Mouse (Mus musculus) urinary bladder, adult 18-20 months (tissue): ENCODE measurements around the gene Gprc5d.

Source experiments
- DNase-seq, 2 experiments: peaks; one replicate each; pipeline ENCODE4 v3.0.0; 2022; ENCODE audit warnings: low spot score in 2 of 2, mixed read lengths in 2 of 2

Gene Gprc5d

DNA sequence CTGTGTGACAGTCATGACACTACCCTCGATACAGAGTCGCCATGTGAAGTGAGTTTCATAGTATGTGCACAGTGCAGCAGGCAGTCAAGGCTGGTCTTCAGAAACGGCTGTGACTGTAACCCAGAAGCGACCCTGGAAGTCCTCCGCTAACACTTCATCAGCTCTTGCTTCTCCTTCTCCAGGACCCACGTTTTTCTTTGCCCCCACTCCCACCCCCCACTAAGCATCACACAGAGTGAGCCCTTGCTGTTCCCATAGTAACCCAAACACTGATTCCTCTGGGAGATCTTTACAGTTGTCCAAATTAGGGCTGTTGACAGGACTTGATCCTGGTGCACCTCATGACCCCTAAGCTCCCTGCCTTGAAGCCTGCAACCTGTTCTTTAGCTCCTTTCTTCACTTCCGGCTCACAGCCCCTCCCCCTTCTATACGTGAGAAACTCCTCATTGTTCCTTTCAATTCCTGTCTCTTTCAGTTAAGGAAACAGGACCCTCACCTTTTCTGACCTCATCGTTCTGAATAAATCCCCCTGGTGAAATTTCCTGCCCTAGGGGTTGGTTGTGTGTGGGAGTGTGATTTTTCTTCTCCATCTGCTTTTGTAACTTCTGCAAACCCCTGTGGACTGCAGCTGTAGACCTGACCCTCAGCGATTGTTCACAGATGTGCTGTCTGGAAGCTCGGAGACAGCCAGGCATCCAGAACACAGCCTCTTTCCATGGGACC, 18.5 kb upstream of the Gprc5d start:
- DNase-seq, result no peak

DNA sequence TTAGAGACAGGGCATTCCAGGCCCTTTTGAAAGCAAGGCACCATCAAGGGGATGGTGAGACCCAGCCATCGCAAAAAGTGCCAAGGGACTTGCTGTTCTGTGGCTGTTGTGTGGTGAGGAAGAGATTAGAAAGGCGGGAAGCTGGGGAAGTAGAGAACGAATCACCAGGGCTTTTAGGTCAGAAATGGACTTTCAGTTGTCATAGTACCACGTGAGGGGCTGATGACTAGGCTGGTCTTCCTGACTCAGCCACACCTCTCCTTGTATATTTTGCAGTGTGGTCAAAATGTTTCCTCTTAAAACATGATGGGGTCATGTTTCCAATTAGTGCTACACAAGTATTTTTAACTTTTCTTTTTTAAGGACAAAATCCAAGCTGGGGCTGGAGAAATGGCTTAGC, 17.7 kb upstream of the Gprc5d start:
- DNase-seq, result no peak

DNA sequence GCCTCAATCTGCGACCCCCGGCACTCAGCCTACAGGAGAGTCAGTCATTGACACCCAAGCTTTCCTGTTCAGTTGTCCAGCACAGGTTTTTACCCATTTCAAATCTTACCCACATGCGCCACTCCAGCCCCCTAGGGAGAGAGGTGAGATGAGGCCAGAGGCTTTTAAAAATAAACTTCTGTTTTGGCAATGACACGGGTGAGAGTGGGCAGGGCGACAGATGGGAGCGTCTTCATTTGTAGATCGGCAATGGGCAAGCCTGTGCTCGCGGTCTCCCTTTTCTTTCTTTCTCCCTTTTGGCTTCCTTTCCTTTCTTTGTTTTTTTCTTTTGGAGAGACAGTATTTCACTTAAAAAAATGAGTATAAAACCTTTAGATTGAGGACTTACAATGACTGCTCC, 15.4 kb upstream of the Gprc5d start:
- no peak for DNase-seq

- DNase-seq, result no peak
These were observed 15.0 kb upstream of the Gprc5d start for GRCm38 (mm10) chr6:135133086-135133485.

GRCm38 (mm10) chr6:135124755-135125380, 6.8 kb upstream of the Gprc5d start:
- no peak for DNase-seq

GRCm38 (mm10) chr6:135116479-135116878, 1.6 kb downstream of the Gprc5d start:
- no peak for DNase-seq

GRCm38 (mm10) chr6:135113114-135113436, 5.0 kb downstream of the Gprc5d start:
- no peak for DNase-seq

DNA sequence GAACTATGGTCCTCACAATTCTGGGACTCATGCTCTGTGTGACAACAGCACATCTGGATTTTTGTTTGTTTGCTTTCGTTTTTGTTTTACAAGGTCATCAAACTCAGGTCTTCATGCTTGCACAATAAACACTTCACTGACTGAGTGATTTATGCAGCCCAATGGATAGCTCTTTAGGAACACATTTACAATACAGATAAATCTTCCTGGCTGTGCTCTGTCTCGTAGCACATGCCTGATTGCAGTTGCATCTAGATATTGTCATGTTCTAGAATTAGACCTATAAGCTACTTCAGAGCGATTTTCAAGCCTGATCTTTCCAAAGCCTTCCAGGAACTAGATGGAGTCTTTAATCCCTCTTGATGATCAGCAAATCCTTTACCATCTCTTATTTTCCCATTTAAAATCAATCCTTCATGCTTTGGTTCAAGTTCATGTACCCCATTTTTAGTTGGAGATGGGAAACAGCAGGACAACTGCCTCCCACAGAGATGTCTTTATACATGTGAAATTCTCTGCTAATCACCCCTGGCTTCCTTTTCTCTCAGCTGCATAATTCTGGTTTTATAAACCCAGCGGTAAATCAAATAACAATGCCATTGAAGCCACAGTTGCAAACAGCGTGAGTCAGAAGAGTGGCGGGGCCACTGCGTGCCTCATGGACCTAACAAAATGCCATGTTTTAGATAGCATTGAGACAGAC, 5.5 kb downstream of the Gprc5d start:
- DNase-seq, result no peak

DNA sequence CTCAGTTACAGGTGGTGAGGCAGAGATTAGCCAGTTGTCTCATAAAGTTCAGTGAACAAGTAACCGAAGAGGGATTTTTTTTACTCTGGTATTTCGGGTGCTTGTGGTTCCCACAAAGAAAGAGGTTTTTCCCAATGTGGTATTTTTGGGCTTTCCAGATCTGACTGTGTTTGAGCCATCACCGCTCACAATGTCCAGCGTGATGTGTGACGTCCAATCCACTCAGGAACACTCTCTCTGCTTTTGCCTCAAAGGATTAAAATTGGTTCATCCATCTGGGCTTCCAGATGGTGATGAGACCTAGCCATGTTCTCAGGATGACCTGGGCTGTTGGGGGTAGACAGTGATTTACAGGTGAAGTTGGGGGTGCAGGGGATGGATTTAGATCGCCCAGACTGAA, 11.1 kb downstream of the Gprc5d start:
- DNase-seq, result no peak

GRCm38 (mm10) chr6:135102736-135103303, 15.3 kb downstream of the Gprc5d start:
- DNase-seq, result no peak

- DNase-seq, result no peak
These were observed 17.2 kb downstream of the Gprc5d start for GRCm38 (mm10) chr6:135100787-135101472.

GRCm38 (mm10) chr6:135092798-135093470, 25.1 kb downstream of the Gprc5d start:
- DNase-seq, result no peak

GRCm38 (mm10) chr6:135090661-135091060, 27.4 kb downstream of the Gprc5d start:
- no peak for DNase-seq

DNA sequence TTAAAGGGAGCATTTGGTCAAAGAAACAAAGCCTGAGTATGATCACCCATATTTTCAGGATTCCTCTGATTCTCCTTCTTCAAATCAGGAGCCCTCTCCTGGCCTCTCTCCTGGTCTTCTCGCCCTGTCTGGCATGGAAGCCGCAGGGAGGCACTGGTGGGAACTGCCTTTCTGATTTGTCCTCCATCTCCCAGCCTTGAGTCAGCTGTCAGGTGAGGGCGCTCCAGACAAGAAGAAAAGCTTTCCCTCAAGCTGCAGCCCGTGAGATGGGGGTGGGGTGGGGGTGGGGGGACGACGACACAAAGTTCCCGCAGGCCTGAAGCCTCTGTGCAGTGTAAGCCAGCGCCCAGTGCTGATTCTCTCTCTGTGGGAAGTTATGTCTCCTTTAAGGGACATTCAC, 28.3 kb downstream of the Gprc5d start:
- no peak for DNase-seq

- peak; percentile 53 to 72 for DNase-seq
These were observed 30.2 kb downstream of the Gprc5d start for GRCm38 (mm10) chr6:135087721-135088451.

- no peak for DNase-seq
These were observed 32.4 kb downstream of the Gprc5d start for GRCm38 (mm10) chr6:135085703-135086102.

- DNase-seq, result no peak
These were observed 34.0 kb downstream of the Gprc5d start for GRCm38 (mm10) chr6:135083991-135084502.

GRCm38 (mm10) chr6:135078420-135078819, 39.7 kb downstream of the Gprc5d start:
- DNase-seq, result no peak

GRCm38 (mm10) chr6:135076202-135076601, 41.9 kb downstream of the Gprc5d start:
- no peak for DNase-seq

GRCm38 (mm10) chr6:135074405-135074947, 43.6 kb downstream of the Gprc5d start:
- DNase-seq, result no peak
